Mouse (Mus musculus) testis, postnatal 10 days (tissue): Measurements from ENCODE around the gene Adprhl2.

Experiments
- DNase-seq: peaks from one replicate; pipeline ENCODE4 v3.0.0; 2021; ENCODE audit warnings: low spot score

The Adprhl2 gene

DNA sequence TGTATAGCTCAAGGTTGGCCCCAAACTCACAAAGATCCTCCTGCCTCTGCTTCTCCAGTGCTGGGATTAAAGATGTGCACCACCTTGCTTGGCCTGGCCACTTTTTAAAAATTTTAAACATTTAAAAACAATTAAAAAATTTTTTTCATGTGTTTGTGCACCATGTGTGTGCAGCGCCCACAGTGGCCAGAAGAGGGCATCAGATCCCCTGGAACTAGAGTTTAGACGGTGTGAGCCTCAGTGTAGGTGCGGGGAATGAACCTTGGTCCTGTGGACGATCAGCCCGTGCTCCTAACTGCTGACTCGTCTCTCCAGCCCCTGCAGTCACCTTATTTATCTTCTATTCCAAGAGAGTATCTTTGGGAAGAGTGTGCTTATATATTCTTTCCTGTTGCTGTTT, 15.4 kb downstream of the Adprhl2 start:
- DNase-seq: no peak

DNA sequence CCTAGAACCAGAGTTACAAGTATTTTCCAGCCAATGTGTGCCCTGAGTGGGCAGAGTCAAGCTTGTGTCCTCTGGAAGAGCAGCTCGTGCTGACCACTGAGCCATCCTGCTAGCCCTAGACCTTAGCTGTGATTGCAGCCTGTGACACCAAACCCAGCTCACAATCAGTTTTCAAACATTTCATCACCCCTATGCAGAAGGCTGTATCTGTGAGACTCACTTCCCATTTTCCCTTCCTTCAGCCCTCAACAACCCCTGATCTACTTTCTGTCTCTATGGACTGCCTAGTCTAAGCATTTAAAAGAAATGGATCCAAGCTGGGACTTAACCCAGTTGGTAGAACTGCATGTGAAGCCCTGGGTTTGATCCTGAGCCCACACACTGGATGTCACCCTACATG, 16.1 kb downstream of the Adprhl2 start:
- DNase-seq: no peak

DNA sequence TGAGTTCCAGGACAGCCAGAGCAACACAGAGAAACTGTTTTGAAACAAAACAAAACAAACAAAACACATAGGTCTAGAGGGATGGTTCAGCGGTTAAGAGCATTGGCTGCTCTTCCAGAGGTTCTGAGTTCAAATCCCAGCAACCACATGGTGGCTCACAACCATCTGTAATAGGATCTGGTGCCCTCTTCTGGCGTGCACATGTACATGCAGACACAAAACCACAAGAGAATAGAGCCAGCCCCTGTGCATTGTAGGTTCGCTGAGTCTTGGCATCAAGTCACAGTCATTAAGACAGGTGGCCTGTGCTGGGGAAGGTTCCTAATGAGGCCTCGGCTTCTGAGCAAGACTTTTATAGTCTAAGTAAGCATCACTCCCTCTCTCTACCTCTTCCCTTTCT, 17.6 kb downstream of the Adprhl2 start:
- no peak for DNase-seq

DNA sequence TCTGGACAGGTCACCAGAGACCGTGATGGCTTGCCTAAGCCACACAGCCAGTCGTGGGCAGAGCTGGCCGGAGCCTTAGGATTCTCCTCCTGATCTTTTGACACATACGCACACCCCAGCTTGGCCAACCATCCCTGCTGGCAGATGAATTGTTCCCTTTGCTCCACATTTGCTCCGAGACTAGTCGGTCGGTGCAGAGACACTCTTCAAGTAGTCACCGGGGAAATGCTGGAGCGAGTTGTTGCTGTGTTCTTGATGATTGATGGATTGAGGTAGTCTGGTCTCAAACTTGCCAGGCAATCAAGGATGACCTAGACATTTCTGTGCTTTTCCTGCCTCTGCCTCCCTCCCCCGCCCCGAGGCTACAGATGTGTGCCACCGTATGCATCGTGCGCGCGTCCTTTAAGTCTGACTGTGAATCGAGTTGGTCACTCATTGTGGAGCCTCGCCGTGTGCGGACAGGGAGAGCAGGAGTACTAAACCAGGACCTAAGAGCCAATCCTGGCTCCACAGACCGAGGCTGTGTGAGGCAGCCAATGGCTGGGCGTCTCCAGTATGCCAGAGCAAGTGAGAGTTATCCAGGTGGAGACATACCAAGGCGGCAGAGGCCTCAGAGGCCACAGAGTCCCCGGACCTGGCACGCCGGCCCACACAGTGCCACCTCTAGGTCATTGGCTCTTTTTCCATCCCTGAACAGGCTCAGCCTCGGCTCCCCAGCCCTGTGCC, 19.8 kb downstream of the Adprhl2 start:
- no peak for DNase-seq

DNA sequence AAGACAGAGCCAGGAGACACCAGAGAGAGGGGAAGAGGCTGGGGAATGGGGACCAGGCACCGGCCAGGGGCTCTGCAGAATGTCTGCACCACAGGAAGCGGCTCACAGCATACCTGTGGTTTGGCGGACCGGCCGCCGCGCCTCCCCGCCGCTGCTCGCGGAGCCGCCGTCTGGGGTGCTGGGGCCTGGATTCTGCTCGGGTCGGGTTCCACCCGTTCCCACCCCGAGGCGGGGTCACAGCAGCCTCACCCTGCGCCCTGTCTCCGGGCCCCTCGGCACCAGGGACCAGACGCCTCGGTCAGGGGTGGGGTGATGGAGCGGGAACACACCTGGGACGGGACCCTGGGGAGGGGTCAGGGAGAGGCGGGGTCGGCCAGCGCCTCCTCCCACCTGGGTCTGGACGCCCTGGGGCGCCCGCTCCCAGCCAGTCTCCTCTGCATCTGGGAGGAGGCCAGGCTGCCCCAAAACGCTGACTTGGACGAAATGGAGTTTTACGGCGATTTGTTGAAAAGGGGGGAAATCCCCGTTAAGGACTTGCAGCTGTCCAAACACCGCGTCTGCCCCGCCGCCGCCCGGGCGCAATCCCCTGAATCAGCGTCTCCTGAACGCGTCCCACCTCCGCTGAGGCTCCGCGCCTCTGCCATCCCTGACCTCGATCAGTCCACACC, 20.5 kb downstream of the Adprhl2 start:
- no peak for DNase-seq

DNA sequence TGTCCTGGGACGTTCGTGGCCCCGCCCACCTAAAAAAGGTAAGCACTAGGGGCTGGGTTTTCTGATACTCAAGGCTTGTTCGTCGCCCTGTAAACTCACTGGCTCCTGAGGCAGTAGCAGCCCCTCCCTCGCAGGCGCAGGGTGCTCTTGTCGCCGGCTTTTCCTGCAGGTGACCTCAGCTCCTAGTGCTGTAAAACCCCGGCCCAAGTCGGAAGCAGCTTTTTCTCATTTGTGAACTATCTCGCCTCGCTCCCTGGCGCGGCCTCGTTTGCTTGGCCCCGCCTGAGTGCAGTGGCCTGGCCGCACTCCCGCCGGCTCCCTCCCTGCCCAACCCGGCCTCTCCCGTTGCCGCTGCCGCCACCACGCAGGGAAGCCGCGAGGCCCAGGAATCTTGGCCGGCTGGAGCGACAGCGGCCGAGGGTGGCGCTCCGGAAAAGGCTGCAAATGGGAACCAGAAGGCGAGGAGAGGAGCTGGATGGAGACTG, 24.8 kb downstream of the Adprhl2 start:
- DNase-seq: peak; percentile 77

DNA sequence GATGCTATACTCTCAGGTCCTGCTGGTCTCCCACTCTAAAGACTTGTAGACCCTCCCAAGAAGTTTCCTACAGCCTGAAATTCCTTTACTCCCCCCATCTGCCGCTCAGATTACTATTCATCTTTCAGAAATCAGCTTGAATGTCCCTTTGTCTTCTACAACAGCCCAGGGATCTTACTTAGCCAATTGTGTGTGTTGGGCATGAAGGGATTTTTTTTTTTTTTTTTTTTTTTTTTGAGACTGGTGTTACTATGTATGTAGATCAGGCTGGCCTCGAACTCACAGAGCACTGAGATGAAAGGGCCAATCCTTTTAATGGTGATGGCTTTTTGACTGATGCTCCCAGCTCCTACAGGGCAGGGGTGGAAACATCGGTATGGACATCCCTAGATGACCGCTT, 25.6 kb downstream of the Adprhl2 start:
- DNase-seq: no peak

DNA sequence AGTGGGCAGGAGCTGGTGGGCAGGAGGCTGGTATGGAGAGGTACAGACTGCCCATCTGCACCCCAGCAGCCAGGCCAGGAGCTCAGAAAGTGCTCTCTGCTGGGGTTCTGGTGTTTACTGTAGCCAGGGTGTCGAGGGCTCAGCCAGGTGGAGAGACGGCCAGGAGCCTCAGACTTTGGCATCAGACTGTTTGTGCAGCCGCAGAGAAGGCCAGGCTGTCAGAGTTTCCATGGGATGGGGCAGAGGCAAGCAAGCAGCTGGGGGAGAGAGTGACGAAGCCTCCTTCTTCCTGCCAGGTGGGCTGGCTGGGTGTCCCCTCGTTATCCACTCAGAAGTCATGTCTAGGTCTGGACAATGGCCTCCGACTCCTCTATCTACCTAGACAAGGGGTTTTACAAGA, 26.4 kb downstream of the Adprhl2 start:
- DNase-seq: no peak

DNA sequence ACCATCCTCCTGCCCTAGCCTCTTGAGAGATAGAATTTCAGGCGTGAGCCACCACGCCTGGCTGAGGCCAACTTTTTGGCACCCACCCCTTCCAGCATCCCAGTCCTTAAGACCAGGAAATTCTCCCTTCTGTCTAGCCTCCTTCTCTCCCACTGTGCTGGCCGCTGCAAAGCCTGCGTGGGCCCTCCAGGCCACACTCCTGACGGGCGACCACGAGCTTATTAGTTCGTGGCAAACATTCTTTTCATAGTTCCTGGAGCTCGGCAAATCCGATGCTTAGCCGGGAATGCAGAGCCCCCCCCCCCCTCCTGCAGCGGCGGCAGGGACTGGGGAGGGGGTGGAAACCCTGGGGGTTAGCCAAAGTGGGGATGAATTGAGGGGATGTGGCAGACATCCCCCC, 30.3 kb downstream of the Adprhl2 start:
- DNase-seq: no peak

DNA sequence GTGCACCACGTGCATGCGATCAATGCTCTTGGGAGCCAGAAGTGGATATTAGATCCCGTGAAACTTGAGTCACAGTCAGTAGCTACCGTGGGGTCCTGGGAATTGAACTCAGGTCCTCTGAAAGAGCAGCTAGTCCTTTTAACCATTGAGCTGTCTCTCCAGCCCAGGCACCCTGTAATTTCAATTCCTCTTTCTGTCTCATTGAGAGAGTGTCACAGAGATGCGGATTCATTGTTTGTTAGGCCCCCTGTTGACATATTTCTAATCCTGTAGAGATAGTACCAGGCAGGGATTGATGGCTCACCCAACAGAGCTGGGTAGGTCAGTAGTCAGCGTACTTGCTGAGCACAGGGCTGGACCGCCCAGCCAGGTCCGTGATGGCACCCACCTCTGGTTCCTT, 31.2 kb downstream of the Adprhl2 start:
- no peak for DNase-seq

DNA sequence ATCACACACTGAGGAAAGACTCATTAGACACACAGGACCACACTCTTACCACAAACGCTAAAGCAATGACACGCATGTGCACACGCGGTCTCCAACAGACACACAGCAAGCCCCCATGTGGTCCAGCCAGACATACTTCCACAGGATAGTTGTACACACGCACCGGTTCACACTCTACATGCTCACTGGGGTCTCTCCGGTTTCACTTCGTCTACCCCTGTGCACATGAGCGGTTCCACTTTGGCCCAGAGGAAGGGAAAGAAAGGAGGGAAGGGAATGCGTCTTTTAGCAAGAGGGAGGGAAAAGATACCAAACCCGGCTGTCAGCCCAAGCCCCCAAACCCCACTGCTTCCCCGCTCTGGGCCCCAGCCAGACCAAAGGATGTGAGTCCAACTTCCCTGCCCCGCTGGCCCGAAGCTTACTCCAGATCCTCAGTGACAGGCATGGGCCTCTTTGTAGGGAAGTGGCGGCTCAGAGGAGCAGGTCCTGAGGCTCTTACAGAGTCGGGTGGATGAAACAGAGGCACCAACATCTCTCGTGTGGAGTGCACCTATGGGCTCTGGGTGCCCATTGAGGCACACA, 33.3 kb downstream of the Adprhl2 start:
- DNase-seq: no peak

DNA sequence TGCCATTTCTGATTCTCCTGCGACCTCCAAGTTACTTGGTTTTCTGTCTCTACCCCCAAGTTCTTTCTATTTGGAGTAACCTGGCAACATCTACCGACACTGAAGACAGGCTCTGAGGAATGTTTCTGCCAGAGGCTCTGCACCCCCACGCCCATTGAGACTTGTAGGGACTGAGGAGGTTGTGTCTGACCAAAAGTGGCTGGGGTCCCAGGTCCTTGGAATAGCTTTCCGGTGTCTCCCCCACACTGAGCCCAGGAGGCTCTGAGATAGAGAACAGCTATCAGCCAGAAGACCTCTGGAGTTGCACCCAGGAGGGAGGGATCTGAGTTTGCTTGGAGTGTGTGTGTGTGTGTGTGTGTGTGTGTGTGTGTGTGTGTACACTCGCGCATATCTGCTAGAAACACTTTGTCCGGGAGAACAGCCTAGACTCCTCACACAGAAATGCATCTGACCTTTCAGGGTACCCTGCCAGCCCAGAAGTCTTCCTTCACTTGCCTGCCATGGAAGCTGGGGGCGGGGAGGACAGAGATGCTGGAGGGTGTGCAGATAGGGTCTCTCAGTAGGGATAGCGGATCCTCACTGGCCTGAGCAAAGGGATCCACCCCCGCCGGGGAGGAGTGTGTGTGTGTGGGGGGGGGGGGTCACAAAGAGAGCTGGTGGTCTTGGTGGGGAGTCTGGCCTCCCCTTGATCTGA, 34.1 kb downstream of the Adprhl2 start:
- no peak for DNase-seq

DNA sequence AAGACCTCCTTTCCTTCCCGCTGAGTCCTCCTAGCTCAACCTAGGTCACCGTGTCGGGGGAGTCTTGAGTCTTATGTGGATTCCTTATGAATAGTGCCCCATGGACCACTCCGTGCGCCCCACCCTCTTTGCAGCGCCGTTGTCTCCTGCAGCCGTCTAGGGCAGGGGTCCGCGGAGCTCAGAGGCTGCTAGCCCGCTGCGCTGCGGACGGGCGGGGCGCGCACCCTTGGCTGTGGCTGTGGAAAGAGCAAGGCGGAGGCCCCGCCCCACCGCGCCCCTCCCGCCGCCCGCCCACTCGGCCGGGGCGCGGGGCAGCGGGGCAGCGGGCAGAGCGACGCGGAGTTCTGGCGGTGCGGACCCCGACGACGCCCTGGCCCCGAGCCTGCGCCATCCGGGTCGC, 35.0 kb downstream of the Adprhl2 start, which contains the start of gene Col8a2:
TSS of gene Col8a2 (plus strand) at position 302 of the 400 bp plus-strand sequence.
- peak; percentile 69 for DNase-seq

DNA sequence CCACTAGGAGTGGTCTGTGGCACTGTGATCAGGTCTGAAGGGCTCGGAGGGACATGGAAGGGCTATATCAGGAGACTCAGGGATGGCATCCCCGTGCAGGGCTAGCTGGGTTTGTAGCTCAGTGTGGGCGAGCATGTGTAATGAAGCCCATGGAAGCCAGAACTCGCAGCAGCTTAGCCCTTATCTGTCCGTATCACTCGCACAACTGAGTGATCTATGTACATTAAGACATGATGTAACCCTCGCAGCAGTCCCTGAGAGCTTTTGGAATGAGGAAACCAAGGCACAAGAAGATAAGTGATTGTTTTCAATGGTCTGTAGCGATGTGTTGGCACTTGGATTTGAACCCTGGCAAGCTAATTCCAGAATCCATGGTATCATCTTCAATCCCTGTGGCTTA, 37.9 kb downstream of the Adprhl2 start:
- DNase-seq: no peak

DNA sequence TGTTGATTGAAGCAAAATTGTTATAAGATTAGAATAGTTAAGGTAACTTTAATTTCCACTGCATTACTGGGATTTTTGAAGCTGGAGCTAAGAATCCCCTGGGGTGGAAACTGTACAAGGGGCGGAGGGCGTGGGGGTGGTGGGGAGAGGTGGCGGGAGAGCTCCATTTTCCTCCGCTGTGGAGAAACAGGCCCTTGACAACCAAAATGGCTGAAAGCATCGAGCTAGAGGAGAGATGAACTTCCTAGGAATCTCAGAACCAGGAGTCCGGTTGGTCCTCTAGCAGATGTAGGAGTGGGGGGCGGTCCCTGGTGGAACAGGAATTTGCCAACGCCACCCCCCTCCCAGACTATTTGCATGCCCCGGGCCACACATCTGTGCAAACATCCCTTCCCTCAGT, 39.8 kb downstream of the Adprhl2 start:
- DNase-seq: no peak

DNA sequence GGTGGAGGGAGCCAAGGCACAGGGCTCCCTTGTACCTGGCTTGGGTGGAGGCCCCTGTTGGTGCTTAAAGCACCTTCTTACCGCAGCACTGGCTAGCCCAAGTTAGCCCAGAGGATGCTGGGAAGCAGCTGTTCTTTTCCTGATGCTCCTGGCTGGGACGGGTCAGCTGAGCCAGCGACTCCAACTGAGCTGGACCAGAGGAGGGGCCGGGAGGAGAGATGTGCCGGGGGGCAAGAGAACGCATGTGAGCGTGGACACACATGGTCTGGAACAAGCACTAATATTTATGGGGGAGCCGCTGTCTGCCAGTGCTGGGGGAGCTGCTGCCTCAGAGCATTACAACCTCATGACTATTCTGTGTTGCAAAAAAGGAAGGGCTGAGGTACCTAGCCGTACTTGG, 42.5 kb downstream of the Adprhl2 start:
- no peak for DNase-seq

DNA sequence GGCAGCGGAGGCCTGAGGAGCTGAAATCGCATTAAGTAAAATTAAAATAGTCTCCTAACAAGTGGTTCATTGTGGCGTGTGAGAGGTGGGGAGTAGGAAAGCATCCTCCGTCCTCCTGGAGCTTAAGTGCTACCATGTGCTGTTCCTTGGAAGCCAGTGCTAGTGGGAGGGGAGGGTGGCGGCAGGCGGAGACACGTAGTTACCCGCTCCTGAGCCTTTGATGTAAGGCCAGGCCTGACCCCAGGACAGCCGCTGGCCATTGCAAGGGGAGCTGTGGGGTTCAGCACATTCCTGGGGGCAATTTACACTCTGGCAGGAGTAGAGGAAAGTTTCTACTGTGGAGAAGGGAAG, 43.0 kb downstream of the Adprhl2 start:
- DNase-seq: no peak

DNA sequence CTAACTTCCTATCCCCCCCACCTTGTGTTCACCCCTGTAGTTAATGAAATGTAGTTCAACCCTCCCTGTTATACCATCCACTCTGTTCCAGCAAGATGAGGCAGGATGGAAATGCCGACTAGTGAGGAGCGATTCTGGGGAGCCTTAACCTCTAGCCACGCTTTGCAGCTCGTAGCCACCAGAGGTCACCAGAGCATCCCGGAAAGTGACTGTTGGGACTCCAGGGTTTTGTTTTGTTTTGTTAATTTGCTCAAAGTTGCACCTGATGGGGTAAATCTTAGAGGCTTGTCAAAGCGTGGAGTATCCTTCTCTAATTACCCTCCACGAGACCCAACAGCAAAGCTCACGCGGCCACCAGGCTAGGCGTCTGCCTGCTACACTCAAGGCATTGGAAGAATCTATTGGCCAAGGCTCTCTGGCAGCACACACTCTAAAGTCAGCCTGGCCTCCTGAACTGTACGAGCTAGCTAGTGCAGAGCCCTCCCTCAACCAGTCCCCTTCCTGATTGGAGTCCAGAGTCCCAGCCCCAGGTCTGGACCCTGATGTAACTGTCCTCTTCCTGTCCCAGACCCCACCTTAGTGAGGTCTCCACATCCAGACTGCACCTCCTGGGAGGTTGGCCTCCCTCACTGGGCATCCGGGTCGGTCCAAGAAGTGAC, 43.5 kb downstream of the Adprhl2 start:
- DNase-seq: peak; percentile 72

DNA sequence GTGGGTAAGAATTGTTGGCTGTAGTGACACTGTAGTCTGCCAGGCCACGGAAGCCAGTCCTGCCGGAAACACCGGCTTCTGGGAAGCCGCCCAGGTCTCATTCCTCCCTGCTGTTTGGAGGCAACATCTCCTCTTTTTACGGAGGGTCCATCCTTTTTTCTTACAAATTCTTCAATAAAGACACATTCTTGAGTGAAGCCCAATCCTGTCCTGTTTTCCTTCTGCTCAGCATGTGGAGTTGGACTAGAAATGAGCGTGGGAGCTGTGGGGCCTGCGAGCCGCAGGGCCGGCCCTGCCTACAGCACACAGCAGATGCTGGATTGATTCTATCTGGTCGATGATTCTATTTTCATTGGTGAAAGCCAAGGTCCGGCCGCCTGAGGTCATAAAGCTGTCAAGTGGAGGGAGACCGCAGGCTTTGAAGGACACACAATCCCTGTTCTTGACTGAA, 45.8 kb downstream of the Adprhl2 start:
- DNase-seq: no peak

DNA sequence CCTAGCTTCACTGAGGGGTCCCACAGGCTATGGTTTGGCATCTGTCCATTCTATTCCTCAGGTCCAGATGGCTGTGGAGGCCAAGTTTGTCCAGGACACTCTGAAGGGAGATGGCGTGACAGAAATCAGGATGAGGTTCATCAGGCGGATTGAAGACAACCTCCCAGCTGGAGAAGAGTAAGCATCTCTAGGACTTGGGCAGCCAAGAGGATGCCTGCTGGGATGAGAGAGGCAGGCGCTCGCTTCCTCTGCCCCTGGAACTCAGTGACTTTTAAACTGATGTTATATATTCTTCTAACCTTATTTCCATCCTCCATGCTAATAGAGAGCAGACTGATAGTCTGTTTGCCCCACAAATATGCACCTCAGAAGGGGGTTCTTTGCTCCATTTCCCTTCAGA, 46.4 kb downstream of the Adprhl2 start:
- no peak for DNase-seq

DNA sequence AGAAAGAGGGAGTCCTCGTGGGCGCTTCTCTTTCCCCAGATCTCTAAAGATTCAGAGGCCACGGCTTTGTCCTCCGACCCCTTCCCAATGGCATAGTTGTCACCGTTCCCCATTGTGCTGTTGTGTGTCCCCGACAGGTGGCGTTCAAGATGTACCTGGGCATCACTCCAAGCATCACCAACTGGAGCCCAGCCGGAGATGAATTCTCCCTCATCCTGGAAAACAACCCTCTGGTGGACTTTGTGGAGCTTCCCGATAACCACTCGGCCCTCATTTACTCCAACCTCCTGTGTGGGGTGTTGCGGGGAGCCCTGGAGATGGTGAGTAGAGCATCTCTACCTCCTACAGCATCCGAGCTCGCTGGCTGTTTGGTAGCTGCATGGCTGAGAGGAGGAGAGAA, 47.8 kb downstream of the Adprhl2 start:
- no peak for DNase-seq

DNA sequence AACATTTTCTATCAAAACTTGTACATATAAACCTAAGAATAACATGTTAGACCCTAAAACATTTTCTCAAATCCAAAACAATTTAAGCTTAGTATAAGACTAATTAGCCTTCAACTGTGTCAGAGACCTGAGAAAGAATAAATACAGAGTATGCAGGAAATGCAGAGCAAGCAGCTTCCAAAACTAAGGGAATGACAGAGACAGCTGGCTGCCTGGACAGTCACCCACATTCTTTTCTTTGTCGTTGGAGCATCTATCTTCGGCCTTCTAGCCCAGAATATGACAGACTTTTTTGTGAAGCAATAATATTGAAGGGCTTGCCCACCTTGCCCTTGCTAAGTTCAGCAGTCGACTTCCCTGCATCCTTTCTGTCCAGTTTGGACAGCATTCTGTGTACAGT, 52.2 kb downstream of the Adprhl2 start:
- DNase-seq: no peak
